Mouse (Mus musculus) heart, adult 8-10 months (tissue): ENCODE results near the gene Gss. TPM values are rescaled to one million over a fixed set of nuclear protein-coding genes. Genes with fewer than 3 reads are reported as not detected.
A peak's percentile ranks its signal among the peaks of the same experiment; 100 is the strongest.
"Not testable (repeated sequence)": the region's sequence is repeated elsewhere in the genome, so short reads cannot be mapped to it uniquely, and the experiment has no call there.

Source experiments
- DNase-seq: peaks from one replicate; pipeline ENCODE4 v3.0.0; 2022; ENCODE audit warnings: low spot score
- total RNA-seq, 4 experiments: library from RNA; stranded (reverse); gene quantifications; 2 replicates each; pipeline ENCODE4 v1.2.4; 2022

The Gss gene
- total RNA-seq, 4 experiments from 2014 or later, result 14.2 to 15.6 (median 14.6) TPM

GRCm38 (mm10) chr2:155619817-155620216 lies 27.2 kb upstream of the Gss start:
- DNase-seq, result peak; percentile 80

- no peak for DNase-seq
These were observed 24.4 kb upstream of the Gss start for GRCm38 (mm10) chr2:155616971-155617370.

GRCm38 (mm10) chr2:155613953-155614352 lies 21.3 kb upstream of the Gss start:
- no peak for DNase-seq

- DNase-seq, result no peak
These were observed 20.7 kb upstream of the Gss start for GRCm38 (mm10) chr2:155613326-155613755.

GRCm38 (mm10) chr2:155611834-155612550 lies 19.4 kb upstream of the Gss start:
- DNase-seq, result no peak

- DNase-seq, result peak; percentile 59
These were observed 18.4 kb upstream of the Gss start, which contains the start of gene Myh7b for GRCm38 (mm10) chr2:155610978-155611377. TSS of gene Myh7b (plus strand) at chr2:155611212.

- peak; percentile 36 for DNase-seq
These were observed 13.8 kb upstream of the Gss start for GRCm38 (mm10) chr2:155606360-155606759.

- not testable (repeated sequence) for DNase-seq
These were observed 12.6 kb upstream of the Gss start for GRCm38 (mm10) chr2:155605236-155605589.

- DNase-seq, result no peak
These were observed 12.1 kb upstream of the Gss start for GRCm38 (mm10) chr2:155604560-155605235.

- DNase-seq, result no peak
These were observed 11.1 kb upstream of the Gss start for GRCm38 (mm10) chr2:155603707-155604106.

GRCm38 (mm10) chr2:155595516-155595915 lies 2.9 kb upstream of the Gss start:
- no peak for DNase-seq

- no peak for DNase-seq
These were observed 259 bp upstream of the Gss start for GRCm38 (mm10) chr2:155592854-155593283.

GRCm38 (mm10) chr2:155591676-155592075 lies 934 bp downstream of the Gss start:
- no peak for DNase-seq

- no peak for DNase-seq
These were observed 1.7 kb downstream of the Gss start for GRCm38 (mm10) chr2:155590876-155591275.

GRCm38 (mm10) chr2:155589521-155589920 lies 3.1 kb downstream of the Gss start:
- DNase-seq, result no peak

GRCm38 (mm10) chr2:155588136-155588535 lies 4.5 kb downstream of the Gss start:
- DNase-seq, result no peak

- no peak for DNase-seq
These were observed 7.1 kb downstream of the Gss start for GRCm38 (mm10) chr2:155585486-155585885.

- DNase-seq, result no peak
These were observed 7.5 kb downstream of the Gss start for GRCm38 (mm10) chr2:155585082-155585481.

GRCm38 (mm10) chr2:155583927-155584530 lies 8.6 kb downstream of the Gss start:
- peak; percentile 64 for DNase-seq

GRCm38 (mm10) chr2:155582996-155583395 lies 9.6 kb downstream of the Gss start:
- no peak for DNase-seq

GRCm38 (mm10) chr2:155582384-155582995 lies 10.1 kb downstream of the Gss start:
- DNase-seq, result no peak

- no peak for DNase-seq
These were observed 12.3 kb downstream of the Gss start for GRCm38 (mm10) chr2:155580331-155580730.
